Mouse (Mus musculus) spleen, postnatal 14 days (tissue): ENCODE measurements around the gene Slc2a1.

Experiments used
- DNase-seq, 2 experiments: peaks; one replicate each; pipeline ENCODE4 v3.0.0; 2021 to 2022; ENCODE audit warnings: low spot score in 2 of 2

The Slc2a1 gene

GRCm38 (mm10) chr4:119129096-119129495 is 20.6 kb downstream of the Slc2a1 start:
- DNase-seq: no peak

DNA sequence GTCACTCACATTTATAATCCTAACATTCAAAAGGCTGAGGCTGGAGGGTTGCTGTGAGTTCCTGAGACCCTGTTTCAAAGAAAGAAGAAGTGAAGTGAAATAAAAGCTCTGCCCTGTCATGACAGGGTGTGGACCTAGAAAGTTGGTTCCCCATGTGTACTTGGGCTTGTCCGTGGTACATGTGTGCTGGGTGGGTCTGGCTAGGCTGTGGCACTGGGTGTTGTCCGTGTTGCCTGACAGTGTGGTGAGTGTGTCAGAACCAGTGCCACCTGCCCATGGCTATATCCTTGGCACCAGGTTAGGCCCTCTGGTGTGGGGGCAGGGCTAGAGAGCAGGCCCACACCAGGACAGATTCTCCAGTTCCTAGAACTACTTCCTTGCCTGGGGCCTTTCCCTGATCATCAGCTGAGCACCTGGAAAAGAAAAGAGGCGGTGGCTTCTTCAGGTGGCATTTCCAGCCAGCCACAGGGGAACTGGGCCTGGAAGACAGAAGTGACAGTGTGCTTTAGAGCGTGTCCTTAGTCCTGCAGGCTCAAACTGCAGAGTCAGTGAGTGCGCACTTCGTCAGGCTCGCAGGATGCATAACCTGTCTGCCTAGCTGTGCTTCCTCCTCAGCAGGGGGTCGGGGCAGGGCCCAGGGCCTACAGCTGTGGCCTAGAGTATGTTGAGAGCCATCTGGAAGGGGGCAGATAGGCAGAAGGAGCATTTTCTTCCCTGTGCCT is 22.8 kb downstream of the Slc2a1 start:
- no peak for DNase-seq

GRCm38 (mm10) chr4:119133306-119133705 is 24.8 kb downstream of the Slc2a1 start:
- no peak for DNase-seq

- DNase-seq: no peak
Measured at GRCm38 (mm10) chr4:119133860-119134259, 25.3 kb downstream of the Slc2a1 start.

GRCm38 (mm10) chr4:119137313-119137712 is 28.8 kb downstream of the Slc2a1 start:
- no peak for DNase-seq

GRCm38 (mm10) chr4:119138171-119138570 is 29.7 kb downstream of the Slc2a1 start:
- DNase-seq: no peak

GRCm38 (mm10) chr4:119138776-119139175 is 30.3 kb downstream of the Slc2a1 start:
- no peak for DNase-seq

DNA sequence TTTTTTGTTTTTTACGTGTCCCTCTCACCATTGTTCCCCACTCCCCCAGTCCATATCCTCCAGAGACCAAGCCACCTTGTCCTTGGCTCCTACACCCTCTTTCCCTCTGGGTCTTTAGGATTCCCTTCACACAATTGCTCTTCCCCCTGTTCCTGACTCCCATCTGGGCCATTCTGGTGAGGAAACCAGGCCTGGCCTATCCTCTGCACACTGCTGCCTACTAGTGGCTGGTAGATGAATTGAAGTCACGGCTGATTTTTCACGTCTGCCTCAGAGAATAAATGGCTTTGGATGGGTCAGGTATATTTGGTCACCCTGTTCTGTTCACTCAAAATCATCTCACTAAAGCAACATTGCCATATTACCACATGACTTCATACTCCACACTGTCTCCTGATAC is 31.6 kb downstream of the Slc2a1 start:
- no peak for DNase-seq

GRCm38 (mm10) chr4:119141191-119141590 is 32.7 kb downstream of the Slc2a1 start:
- DNase-seq: no peak

DNA sequence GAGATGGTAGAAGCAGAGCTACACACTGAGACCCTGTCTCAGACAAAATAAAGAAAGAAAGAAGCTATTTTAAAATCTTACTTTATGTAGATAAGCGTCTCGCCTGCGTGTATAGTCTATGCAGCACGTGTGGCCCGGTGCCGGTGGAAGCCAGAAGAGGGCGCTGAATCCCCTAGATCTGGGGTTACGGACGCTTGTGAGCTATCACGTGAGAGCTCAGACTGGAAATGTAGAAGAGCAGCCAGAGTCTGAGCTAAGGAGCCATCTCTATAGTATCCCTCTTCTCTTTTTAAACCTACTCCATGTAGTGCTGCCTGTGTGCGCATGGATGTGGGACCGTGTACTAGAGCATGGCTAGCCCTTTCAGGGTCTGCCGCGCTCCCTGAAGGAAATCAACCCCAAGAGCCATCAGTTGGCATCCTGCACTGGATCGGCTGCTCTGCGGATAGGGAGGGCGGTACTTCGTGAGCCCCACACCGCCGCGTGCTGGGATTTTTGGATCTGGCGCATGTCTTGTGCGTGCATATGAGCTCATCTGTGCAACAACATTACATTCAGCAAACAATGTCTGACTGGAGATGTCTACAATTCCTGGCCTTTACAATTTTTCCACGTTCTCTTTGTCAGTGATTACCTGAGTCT is 33.8 kb downstream of the Slc2a1 start:
- DNase-seq: peak in 1 of 2 experiments; percentile 54

GRCm38 (mm10) chr4:119146816-119147215 is 38.3 kb downstream of the Slc2a1 start:
- no peak for DNase-seq

GRCm38 (mm10) chr4:119147347-119147746 is 38.8 kb downstream of the Slc2a1 start:
- DNase-seq: no peak

- no peak for DNase-seq
Measured at GRCm38 (mm10) chr4:119148741-119149140, 40.2 kb downstream of the Slc2a1 start.

DNA sequence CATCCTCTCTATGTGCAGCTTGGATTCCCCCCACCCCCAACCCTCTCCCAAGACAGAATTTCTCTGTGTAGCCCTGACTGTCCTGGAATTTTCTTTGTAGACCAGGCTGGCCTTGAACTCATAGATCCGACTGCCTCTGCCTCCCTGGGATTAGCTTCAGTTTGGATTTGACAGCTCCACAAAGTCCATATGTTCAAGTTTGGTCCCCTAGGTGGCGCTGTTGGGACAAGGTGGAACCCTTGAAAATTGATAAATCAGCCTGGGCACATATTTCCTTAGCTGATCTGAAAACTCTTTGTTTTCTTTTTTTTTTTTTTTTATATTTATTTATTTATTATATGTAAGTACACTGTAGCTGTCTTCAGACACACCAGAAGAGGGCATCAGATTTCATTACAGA is 48.7 kb downstream of the Slc2a1 start:
- peak; percentile 56 to 74 for DNase-seq

DNA sequence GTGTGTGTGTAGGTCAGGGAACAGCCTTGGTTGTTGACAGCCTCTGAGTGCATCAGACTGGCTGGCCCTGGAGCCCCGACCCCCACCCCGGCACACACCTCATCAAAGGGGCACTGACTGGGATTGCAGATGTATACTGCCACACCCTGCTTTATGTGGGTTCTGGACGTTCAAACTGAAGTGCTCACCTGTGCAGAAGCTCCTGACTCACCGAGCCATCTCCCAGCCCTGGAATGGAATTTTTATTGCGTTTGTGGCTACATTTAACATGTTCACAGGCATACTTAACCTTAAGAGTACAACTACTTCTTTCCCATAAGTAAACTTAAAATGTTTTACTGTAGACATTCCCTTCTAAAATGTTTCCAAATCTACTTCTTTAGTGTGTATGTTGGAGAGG is 49.4 kb downstream of the Slc2a1 start:
- no peak for DNase-seq

- DNase-seq: no peak
Measured at GRCm38 (mm10) chr4:119161358-119161757, 52.8 kb downstream of the Slc2a1 start.

GRCm38 (mm10) chr4:119162990-119163389 is 54.5 kb downstream of the Slc2a1 start:
- no peak for DNase-seq

DNA sequence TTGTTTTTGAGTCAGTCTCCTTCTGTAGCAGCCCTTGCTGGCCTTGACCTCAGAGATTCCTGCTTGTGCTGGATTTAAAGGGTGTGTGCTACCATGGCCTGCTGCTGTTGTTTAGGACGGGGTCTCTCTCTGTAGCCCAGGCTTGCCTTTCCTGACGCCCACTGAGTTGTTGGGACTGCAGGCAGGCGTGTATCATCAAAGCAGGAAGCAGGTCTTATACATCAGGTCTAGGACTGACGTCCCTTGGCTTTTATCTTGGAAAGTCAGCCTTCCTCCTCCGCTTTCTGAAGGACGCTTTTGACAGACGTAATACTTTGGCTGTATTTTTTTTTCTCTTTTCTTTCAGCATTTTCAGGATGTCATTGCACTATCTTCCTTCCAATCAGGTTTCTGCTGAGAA is 57.4 kb downstream of the Slc2a1 start:
- DNase-seq: no peak

DNA sequence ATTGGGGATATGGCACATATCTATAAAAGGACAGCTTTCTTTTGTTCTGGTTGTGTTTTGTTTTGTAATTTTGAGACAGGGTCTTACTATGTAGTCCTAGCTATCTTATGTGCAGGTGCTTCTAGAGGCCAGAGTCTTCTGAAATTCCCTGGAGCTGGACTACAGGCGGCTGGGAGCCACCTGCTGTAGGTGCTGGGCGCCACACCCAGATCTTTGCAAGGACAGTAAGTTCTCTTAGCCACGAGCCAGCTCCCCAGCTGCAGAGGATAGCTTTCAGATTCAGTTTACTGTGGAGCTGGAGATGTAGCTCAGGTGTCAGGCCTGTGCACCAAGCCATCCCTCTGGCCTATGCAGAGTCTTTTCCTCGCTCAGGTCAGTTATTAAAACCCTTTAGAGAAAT is 58.6 kb downstream of the Slc2a1 start:
- DNase-seq: no peak

DNA sequence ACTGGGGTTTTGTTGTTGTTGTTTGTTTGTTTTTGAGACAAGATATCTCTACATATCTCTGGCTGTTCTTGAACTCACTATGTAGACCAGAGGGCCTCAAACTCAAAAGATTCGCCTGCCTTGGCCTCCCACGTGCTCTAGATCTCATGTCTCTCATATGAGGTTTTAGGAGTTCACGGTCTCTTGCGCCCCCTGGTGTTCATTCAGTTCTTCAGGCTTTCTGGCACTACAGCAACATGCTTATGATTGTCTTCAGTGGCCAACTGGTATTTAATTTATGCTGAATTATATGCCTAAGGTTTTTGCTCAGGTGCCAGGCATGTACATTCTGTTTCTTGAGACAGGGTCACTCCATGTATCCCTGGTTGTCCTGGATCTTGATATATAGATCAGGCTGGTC is 59.2 kb downstream of the Slc2a1 start:
- DNase-seq: peak; percentile 66 to 84

DNA sequence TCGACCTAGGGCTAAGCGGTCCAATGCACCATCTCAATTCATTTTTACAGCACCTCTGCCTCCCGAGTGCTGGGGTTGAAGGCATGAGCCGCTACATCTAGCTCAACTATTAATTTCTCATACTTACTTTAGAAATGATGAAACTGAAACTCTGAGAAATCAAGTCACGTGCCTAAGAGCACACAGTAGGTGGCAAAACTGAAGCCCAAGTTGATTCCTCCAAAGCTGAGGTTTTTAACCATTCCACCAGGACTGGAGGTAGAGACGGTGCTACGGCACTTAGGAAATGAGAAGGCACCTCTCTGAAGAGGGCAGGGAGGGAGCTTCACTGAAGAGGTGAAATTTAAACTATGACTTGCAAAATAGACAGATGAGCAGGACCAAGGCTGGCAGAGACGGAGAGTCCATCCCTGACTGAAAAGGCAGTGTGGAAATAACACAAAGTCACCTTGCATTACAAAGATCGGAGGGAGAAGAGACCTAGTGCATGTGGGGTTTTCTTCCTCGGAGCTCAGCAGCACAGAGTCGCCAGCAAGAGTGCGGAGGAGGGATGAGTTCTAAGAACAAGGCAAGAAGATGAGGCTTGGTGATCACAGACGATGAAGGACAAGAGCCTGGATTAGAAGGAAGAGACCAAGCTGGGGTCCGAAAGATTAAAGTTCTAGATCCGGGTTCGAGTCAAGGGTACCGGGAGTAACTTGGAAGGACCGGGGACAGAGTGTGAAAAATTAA is 64.6 kb downstream of the Slc2a1 start:
- DNase-seq: no peak

DNA sequence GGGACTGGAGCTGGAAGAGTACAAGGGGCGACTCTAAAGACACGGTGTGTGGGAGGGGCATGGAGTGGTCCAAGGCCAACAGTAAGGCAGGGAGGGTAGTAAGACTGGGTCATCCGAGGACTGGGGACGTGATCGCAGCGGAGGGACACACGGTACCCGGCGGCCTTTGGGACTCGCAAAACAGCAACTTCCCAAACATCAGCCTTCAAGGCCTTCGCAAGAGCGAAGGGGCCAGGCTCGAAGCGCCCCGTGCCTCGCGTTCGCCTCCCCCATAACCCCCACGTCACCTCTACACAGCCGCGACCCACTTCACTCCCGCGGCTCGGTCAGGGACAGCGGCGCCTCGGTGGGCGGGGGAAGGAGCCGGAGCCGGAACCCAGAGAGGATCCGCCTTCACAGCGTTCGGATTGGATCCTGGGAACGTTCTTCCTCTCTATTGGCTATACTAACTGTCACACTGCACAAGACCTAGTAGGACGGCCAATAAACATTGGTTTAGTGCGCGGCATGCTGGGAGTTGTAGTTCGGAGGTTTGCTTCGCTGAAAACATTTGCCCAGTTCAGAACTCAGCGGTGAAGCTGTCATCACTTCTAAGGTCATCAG is 65.4 kb downstream of the Slc2a1 start, which contains the start of gene Zfp691:
Gene Zfp691, minus strand, starts transcription at position 345 of the 603 bp plus-strand sequence.
- DNase-seq: peak; percentile 85 to 89
